Mouse (Mus musculus): ENCODE results near the gene Ighmbp2.

Ighmbp2 gene

DNA sequence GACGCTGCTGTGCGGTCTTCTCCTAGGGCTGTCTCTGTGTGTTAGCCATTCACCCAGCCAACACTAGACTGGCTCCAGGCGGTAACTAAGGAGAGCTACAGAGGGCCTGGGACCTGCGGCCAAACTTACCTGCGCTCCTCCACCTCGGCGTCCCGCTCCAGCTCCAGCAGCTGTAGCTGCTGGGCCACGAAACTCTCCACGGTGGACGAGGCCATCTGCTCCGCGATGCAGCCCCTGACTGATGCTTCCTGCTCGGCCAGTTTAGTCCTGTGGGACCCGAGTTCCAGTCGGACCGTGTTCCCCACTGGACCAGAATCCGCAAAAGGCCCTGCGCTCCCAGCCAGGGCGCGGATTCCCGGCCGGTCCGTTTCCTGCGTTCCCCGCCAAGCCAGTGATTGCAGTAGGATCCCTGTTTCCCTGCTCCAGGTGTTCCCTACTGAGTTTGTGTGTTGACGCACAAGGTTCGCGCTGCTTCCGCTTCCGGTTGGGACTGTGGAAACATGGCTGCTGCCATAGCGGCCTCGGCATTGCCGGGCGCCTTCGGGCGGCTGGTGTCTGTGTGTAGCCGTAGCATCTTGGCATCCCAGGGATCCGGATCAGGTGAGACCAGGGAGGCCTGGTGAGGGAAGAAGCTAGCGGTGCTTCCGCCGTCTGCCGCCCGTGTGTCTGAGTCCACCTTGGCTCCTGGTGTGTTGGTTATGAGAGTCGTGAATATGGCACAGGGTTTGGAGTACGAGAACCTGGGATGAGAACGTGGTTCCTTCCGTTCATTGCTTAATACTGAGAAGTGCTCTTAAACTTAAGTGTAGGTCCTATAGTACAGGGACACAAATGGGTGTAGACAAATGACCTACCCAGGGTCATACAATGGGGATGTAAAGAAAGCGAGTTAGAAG is at the start of gene Ighmbp2, which contains the start of gene Mrpl21:
TSS of gene Ighmbp2 (minus strand) at position 446 of the 896 bp plus-strand sequence.
TSS of gene Mrpl21 (plus strand) at position 330 of the 896 bp plus-strand sequence.
- DNase-seq = peak; percentile 90 to 92

DNA sequence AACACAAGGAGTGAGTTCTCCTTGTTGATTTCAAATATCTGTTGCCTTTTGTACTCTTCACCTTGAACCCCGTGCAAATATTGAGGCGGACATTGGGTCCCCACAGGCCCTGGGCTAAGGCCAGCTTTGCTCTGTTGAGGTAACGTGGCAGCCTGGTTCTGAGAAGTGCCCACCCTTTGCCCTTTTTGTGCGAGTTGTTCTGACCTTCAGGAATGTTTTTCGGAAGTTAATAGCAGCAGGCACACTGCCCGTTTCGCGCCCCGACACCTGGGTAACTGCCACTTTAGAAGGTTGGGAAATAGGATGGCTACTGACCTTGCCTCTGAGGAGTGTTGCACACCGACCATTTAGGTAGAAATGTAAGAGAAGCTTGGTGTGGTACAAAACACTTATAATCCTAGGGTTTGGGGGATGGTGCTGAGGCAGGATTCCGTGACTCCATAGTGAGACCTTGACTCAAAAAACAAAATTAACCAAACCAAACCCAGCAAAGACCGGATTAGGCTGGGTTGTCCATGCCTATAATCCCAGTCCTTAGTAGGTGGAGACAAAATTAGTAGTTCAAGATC is 43.7 kb upstream of the Ighmbp2 start:
- peak; percentile 85 to 86 for DNase-seq

DNA sequence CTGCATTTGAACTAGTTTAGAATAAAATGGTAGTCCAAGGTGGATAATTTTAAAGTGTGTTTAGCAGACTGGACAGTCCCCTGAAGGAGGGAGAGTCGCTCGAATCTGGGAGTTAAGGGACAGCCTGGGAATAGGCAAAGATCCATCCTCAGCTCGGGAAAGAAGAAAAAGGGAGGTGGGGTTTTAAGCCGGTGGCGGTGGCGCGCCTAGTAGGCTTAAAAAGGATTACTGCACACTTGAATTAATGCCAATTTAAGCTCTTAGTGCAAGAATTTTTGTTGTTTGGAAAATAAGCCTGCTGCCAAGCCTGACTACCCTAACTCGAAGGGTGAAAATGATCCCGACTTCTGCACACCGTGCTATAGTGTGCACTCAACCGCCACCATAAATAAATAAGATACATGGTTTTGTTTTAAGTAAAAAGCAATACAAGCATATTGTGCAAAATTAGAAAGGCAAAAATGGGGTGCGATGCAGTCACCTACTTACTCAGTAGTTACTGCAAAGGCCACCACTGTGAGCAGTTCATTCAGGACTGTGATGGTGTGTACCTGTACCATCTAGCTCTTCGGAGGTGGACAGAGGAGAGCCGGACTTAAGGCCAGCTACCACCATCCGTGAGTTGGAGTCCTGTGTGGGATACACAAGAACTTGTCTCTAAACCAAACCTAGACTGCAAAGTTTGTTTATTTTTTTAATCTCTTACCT is 43.1 kb upstream of the Ighmbp2 start:
- peak in 1 of 2 experiments; percentile 47 for DNase-seq

DNA sequence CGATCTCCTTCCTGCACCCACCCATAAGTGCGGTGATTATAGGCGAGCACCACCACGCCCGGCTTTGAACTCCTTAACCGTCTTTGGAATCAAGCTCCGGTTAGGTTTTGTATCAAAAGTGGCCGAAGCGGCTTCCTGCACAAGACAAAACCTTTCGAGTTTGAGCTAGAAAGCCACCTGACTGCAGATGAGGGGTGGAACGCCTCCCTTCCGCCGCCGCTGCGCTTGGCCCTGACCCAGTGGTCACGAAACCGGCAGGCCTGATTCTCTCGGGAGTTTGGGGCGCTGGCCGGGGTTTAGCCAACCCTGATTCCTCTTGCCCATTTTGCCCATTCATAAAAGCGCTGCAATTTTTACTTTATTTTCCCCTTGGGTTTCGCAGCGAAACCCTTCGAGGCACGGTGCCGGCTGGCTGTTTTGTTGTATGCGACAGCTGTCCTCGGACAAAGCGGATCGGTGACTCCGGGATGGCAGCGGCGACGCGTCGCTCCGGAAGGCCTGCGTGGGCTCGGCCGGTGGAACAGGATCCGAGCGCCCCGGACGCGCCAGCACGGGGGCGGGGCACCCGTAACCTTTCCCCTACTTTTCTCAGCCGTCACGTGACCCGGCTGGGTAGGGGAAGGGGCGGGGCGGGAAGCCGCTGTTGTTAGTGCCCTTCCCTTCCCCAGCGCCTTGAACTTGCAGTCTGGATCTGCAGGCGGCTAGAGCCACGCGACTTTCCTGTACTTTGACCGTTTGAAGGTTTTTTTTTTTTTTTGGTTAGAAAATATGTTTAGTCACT is 42.3 kb upstream of the Ighmbp2 start:
- DNase-seq = peak; percentile 95

DNA sequence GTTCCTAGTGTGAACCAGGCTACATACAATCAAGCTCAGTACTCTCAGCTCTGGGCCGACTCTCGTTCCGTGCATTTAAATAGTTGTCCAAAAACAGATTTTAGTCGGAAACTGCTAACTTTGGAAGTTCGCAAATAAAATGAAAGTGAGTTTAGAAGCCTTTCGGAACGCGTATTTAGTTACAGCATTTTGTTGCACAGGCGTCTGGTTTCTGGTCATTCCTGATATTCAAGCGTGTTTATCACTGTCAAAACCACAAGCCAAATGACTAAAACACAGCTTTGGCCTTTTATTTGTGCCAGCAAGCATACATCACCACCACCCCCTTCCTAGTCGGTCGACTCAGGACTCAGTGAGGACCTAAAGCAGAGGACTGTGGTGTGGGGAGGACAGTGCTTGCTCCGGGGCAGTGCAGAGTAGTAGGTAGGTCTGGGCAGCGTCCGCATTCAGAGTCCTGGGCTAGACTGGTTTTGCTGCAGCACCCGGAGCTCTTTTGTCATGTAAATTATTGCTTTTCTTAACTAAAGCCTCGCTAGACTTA is 41.5 kb upstream of the Ighmbp2 start:
- DNase-seq = peak in 1 of 2 experiments; percentile 38

DNA sequence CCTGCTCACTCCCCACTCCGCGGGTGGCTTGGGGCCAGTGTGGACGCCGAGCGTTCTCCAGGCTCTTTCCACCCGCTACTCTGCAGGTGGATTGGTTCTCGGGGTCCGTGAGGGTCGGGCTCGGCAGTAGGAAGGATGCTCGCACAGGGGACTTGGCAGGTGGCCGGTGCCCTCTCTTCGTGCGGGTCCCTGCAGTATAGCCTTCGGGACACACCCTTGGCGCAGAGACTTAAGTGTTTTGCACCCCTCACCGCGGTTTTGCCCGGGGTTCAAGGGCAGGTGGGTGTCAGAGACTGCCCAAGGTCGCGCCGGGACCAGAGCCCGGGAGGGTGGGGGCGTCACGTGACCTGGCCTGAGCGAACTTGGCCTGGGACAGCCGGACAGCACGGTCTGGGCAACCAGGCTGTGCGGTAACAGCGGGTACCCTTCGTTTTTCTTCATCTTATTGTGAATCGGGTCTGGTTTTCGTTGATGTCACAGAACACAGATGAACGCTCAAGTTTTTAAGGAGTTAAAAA is 41.0 kb upstream of the Ighmbp2 start:
- peak; percentile 86 to 90 for DNase-seq

DNA sequence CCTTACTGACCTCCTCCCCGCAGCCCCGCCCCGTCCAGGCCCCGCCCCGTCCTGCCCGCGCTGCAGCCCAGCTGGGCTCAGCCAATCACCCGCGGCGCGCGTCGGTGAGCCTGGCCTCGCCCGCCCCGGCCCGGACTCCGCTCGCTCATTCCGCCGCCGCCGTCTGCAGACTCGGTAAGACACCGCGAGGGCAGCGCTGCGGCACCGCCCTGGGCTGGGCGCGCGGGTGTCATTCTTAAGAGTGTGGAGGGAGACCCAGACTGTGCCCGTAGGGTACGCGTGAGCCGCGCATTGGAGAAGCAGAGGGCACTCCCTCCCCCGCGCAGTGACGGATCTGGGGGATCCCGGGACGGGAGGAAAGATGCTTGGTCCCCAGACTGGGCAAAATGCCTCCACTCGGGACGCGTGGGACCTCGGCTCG is 40.4 kb upstream of the Ighmbp2 start:
- DNase-seq = peak; percentile 88 to 89

DNA sequence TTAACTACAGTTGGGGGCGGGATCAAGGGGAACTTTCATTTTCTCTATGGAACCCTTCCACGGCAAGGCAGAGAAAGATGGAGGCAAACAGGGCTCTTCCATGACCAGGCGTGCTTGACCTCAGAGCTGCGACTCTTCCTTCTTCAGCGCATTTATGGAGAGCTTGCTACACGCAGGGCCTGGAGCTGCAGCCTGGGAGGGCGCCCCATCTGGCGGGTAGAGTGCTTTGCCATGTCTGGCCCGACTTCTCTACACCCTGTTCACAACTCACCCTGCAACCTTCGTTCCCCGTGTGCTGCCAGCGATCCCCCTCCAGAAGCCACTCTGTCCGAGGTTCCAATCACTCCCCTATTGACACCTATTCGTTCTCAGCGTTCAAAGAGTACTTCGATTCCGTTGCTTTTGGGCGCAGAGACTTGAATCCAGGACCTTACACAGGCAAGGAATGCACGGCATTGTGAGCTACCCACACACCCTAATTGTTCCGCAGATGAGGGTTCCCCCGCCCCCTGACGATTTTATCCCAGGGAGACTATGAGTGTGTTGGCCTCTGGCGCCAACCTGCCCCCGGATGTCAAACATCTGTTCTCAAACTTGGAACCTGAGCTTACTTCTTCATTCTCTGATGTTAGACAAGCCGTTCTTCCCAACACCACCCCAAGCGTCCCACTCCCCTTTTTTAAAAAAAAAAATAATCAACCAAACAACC is 39.6 kb upstream of the Ighmbp2 start, which contains the start of gene Cpt1a:
TSS of gene Cpt1a (plus strand) at position 74 of the 709 bp plus-strand sequence.
- peak; percentile 50 to 58 for DNase-seq

DNA sequence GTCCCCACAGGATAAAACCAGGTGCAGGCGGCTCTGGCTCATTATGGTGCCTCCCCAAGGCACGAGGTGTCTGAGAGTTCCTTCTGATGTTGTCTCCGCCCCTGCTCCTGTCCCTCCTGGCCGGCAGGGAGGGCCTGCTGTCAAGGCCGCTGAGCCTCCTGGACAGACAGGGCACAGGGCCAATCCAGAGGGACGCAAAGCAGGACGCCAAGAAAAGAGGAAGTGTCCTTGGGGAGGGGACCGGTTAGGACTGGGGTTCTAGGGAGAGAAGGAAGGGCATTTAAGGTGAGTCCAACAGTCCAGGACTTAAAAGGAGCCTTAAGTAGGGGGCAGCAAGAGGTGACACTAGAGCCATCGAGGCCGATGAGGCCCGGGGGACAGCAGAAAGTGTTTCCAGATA is 38.8 kb upstream of the Ighmbp2 start:
- DNase-seq = peak; percentile 83 to 84

DNA sequence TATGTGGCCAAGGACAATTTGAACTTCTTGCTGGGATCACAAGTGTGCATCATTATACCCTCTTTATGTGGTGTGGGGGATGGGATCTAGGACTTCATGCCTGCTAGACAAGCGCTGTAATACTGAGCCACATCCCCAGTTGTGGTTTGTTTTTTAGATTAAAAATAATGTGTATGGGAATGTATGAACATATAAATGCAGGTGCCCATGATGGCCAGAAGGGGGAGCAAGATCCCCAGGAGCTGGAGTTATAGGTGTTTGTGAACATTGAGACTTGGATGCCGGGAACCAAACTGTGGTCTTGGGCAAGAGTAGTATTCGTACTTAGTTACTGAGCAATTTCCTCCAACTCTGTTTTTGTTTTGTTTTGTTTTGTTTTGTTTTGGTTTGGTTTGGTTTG is 38.0 kb upstream of the Ighmbp2 start:
- DNase-seq = no peak

DNA sequence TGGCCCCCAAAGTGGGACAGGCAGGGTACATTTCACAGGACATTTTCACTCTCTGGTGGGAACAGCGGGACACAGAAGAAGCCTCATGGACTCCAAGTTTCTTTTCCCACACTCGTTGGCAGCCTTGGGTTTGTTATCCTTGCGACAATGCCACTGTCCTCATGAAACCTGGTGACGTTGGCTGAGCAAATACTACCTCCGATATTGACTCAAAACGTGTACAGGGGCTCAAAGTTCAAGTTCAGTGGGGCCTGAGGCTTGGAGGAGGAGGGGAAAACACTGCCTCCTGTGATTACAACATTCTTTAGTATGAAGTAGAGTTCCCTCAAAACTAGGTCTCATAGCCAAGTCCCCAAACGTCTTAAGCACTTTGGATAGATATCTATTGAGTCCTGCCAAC is 37.3 kb upstream of the Ighmbp2 start:
- DNase-seq = no peak

DNA sequence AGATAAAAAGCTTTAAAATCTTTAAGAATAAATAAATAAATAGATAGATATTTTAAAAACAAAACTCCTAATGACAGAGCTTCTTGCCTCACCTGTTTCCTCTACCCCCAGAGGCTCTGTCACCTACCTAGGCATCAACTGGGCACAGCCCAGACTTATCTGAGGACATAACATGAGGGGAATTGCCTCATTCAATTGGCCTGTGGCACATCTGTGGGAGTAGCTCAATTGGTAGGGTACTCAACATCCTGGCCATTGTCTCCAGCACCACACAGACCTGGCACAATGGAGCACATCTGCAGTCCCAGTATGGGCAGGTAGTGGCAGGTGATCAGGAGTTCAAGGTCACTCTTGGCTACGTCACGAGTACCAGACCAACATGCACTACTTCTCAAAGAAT is 36.5 kb upstream of the Ighmbp2 start:
- DNase-seq = no peak

DNA sequence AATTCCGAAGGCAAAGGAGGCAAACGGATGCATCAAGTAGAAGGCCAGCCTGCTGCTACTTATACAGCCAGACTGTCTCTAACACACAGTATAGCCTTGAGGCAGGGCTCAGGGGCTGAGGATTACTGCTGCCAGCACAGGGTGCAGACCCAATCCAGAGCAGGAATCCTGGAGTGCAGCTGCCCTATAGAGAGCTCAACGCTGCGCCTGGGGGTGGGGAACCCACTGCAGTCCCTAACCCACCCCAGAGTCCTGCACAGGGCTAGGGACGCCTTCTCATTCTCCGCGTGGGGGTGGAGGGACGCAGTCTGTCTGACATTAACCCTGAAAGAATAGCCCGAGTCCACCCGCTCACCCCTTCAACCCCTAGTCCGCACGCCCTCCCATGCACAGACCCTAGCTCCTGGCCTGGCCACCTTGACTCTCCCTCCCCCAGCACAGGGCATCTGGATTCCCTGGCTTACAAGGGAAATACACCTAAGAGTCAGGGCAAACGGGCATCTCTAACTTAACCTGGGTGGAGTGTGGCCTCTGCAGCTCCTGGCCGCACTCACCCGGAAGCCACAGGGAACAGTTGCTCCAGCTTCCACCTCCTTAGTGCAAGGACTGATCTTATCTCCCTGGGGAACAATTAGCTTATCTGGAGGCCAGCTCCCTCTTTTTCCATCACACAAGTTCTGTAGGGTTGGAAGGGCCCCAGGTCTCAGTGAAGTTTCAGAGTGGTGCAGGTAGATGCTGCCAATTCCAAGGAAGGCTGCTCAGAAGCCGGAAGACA is 24.5 kb upstream of the Ighmbp2 start:
- no peak for DNase-seq

DNA sequence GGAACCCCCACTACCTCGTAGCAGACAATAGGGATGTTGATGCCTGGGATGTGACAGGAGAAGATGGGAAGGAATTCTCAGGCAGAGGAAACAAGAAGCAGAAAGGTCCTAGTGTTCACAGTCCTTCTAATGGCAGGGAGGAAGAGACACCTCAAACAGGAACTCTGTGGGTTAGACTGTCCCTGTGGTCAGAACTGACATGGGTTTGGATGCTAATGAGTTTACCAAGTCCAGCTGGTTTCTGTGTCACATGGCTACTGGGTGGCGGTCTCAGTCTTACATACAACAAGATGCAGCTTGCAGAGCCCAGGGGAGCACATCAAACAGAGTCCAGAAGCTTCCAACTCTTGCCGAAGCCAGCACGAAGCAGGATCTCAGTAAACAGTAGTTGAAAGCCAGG is 21.2 kb upstream of the Ighmbp2 start:
- DNase-seq = no peak

DNA sequence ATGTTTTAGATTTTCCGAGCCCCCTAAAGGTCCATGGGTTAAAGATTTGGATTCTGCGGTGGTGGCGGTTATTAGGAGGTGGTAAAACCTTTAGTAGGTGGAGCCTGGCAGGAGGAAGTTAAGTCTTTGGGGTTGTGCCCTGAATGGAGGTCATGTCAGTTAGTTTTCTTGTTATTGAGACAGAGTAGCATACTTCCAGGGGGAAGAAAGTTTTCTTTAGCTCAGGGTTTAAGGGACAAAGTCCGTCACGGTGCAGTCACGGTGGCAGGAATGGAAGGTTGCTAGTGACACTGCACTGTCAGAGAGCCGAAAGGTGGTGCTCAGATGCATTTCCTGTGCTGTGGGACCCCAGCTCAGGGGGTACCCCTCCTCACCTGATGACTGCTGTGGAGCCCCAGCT is 15.0 kb upstream of the Ighmbp2 start:
- peak; percentile 42 to 43 for DNase-seq

DNA sequence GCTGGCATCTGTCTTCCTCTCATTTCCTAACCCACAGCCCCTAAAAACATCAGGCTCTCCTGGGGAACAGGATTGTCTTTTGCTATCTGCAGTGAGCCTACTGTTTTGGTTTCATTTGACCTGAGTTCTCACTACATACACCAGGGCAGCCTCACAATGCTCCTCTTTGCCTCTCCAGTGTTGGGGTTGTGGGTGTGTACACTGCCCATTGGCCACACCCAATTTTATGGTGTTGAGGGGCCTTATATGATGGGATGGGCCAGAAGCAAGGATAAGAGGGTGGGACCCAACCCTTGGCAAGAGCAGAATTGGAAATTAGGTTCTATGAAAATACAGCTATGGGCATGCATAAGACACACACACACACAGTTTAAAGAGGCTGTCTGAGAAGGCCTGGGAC is 14.2 kb upstream of the Ighmbp2 start:
- DNase-seq = no peak

DNA sequence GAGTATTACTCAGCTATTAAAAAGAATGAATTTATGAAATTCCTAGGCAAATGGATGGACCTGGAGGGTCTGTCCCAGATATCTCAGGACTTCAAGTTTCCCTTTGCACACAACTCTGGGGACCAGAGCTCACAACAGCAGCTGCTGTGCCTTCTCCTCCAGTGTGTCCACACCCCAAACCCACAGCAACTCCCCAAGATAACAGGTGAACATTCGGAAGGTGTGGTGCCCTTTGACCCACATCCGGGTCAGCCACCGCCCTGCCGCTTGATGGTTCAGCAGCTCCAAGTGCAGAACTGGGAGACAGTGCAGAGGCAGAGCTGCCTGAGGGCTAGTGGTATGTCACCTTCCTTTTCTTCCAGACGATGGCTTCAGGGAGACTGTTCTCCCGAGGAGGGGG is 12.4 kb upstream of the Ighmbp2 start:
- DNase-seq = no peak

DNA sequence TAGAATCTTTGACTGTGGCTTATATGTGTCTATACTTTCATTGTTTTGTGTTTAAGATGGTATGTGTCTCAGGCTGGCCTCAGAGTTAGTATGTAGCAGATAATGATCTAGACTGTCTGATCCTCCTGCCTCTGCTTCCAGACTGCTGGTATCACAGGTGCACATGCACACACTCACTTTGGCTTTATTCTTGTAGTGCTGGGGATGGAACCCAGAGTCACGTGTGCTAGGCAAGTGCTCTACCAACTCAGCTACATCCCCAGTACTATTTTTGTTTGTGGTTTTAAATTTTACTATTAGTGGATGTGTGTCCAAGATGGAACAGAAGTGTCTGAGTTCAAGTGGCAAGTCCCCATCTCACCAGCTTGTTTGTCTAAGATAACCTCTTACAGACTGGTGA is 10.2 kb upstream of the Ighmbp2 start:
- no peak for DNase-seq

DNA sequence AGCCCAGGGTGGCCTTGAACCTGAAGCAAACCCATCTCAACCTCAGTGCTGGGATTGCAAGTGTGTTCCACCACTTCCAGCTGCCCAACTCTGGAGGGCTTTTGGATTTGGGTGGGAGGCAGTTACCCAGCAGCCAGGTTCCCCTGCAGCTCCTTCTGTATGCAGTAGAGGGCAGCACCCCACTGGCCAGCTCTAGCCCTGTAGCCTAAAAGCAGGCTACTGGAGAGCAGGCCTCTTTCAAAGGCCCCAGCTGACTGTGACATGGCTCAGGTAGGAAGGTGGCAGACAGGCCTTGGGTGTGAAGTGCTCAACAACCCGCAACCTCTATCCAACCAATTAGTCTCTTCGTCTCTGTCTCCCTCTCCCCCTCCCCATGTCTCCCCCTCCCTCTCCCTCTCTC is 9.2 kb upstream of the Ighmbp2 start:
- DNase-seq = peak; percentile 51 to 65

DNA sequence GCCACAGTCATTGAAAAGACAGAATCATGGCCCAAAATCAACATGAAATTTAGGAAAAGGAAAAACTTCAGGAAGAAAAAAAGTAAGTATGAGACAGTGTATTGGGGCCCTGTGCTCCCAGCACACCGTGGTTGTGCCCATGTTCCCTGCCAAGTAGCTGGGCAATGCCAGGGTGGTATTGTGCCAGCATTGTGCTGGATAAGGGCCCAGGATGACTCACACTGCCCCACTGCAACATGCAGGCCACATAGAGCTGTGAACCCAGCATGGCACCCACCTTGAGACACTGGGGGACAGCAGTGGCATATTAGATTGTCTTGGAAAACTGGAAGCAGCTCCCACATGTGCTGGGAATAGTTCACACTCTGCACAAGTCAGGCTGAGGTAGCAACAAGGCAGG is 6.2 kb upstream of the Ighmbp2 start:
- no peak for DNase-seq

DNA sequence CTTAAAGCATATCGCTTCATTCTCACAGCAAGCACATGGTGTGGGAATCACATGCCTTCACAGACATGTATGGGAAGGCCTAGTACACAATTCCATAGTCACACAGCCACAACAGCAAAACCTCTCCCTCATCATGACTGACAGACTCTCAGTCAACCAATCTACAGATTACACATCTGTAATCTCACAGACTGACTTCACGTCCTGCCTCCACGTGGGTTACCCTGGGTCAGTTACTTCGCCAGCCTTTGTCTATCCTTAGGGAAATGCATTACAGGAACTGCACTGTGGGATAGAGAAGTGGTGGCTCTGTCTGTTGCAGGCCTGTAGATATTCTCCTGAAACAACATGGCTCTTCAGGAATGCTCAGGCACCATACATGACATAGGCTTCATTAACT is 931 bp downstream of the Ighmbp2 start:
- no peak for DNase-seq
